Mouse (Mus musculus): Measurements from ENCODE around the gene E130114P18Rik.

GRCm38 (mm10) chr4:97611251-97611847, 166.5 kb downstream of the E130114P18Rik start:
- TF ChIP-seq CTCF (IDR thresholded peaks at IDR 0.05; ENCODE audit: low read depth, low read length): no peak
- no peak for TF ChIP-seq POLR2A (IDR thresholded peaks at IDR 0.05; ENCODE audit: extremely low read depth, insufficient read depth, low read length)
